Mouse (Mus musculus): ENCODE measurements around the gene Gabpa. TPM values are rescaled to one million over a fixed set of nuclear protein-coding genes. Genes with fewer than 3 reads are reported as not detected.

Gabpa gene
- polyA plus RNA-seq, 1 experiment from 2014 or later, result 29.8 TPM

DNA sequence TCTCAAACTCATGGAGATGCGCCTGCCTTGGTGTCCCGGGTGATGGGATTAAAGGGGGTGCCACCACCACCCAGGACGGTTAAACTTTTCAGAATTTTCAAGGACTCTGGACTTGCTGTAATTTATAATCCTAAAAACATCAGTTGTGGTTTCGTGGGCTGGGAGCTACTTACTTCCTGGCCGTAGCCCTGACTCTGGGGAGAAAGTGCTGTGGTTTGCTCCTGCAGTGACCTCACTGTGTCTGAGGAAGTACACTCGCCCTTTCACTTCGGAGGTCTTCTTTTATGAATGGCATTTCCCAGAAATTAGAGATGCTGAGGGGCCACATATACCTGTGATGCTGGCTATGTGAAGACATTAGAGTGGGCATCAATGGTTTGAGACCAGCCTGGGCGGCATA lies 20.2 kb upstream of the Gabpa start:
- no peak overlapping the region for H3K9ac ChIP-seq
- H3K36me3 ChIP-seq, result no peaks in the 10 kb centered on the region
- H3K4me1 ChIP-seq (replicated peaks), result no peaks in the 10 kb centered on the region
- H3K27me3 ChIP-seq (replicated peaks), result no peaks in the 10 kb centered on the region
- no peak overlapping the region for H3K4me2 ChIP-seq (replicated peaks)
- no peaks in the 10 kb centered on the region for H3K9me3 ChIP-seq
- H3K27ac ChIP-seq, result no peak overlapping the region
- WGBS, result 73% methylated on average over 8 of the region's 8 CpGs
- H3K4me3 ChIP-seq (replicated peaks), result no peak overlapping the region
- no peak for ATAC-seq

DNA sequence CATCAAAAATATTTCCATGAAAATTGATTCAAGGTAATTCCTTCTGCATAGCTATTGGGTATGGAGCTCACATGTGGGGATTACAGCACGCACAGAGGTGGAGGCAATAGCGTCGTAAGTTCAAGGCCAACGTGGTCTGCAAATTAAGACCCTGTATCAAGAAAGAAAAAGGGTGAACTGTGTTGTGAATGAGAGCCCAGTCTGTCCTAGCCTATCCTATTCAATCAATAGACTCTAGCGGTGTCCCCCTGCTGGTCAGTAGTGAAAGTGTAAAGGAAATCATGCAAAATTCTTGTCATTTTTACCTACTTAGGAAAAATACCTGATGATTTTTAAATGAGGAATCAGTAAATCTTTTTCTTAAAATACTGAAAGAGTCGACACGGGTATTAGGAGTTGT lies 17.3 kb upstream of the Gabpa start:
- H3K27me3 ChIP-seq (replicated peaks), result no peaks in the 10 kb centered on the region
- H3K9me3 ChIP-seq, result no peaks in the 10 kb centered on the region
- no peak for ATAC-seq
- H3K9ac ChIP-seq, result no peak overlapping the region
- H3K4me1 ChIP-seq (replicated peaks), result no peaks in the 10 kb centered on the region
- H3K27ac ChIP-seq, result no peak overlapping the region
- H3K4me3 ChIP-seq (replicated peaks), result no peak overlapping the region
- H3K4me2 ChIP-seq (replicated peaks), result no peak overlapping the region
- 36% methylated on average over 7 of the region's 7 CpGs for WGBS
- no peaks in the 10 kb centered on the region for H3K36me3 ChIP-seq

DNA sequence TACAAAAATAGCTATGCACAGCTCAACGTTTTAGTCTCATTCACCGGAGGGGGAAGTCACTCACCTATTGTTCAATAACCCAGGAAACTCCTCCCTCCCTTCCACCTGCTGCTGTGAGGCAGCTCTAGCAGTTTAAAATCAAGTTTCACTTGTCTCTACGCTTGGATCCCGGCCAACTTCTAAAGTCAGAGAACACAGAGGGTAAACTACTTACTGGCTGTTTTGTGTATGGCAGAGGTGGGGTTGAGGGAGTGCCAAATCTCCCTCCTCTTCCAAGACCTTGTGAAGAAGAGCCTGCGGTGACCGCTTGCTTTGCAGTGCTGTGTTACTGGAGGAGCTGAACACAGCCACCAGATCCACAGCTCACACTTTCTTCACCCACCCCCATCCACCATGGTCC lies 9.7 kb upstream of the Gabpa start:
- H3K27me3 ChIP-seq (replicated peaks), result no peaks in the 10 kb centered on the region
- H3K4me2 ChIP-seq (replicated peaks), result no peak overlapping the region
- WGBS, result 75% methylated on average over 6 of the region's 6 CpGs
- H3K9me3 ChIP-seq, result no peaks in the 10 kb centered on the region
- no peak overlapping the region for H3K27ac ChIP-seq
- no peaks in the 10 kb centered on the region for H3K4me1 ChIP-seq (replicated peaks)
- H3K36me3 ChIP-seq, result peaks cover 19% of the 10 kb centered on the region
- no peak overlapping the region for H3K9ac ChIP-seq
- ATAC-seq, result peak; percentile 84
- H3K4me3 ChIP-seq (replicated peaks), result no peak overlapping the region

DNA sequence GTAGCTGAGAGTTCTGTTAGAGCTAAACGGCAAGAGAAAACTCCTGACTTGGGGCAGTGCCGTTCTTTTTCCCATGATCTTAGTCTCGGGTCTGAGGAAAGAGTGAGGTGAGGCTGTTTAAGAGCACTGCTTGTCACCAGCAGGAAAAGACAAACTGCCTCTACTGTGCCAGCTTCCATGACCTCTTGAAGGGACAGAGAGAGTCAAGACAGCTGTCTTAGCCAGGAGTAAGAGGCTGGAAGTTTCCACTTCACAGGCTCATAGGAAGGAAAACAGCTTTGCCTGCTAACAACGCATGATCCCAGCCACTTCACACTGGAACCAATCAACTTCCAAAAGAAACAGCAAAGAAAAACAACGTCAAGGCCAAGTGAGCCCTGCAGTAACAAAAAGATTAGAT lies 3.0 kb upstream of the Gabpa start:
- H3K27ac ChIP-seq, result no peak overlapping the region

DNA sequence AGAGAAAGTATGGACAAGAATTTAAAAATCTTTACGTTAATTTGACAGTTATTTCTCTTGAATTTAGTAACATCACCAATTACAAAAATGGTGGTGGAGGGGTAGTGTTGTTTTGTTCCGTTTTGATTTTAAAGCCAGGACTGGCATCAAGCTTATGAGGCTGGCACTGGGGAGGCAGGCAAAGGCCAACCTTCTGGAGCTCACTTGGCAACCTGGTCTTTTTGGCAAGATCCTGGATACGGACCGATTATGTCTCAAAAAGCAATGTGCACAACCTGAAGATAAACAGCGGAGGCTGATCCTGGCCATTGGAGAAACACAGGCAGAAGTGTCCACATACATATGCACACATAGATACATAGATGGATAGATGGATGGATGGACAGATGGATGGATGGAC lies 2.0 kb upstream of the Gabpa start:
- 0 out of 2 replicates have a peak, but pooled peaks cover 3% of the 10 kb centered on the region for H3K4me1 ChIP-seq (replicated peaks)
- H3K4me3 ChIP-seq (replicated peaks), result no peak overlapping the region
- H3K4me2 ChIP-seq (replicated peaks), result no peak overlapping the region
- H3K9me3 ChIP-seq, result no peaks in the 10 kb centered on the region
- no peak overlapping the region for H3K27ac ChIP-seq
- no peak for ATAC-seq
- H3K9ac ChIP-seq, result no peak overlapping the region
- H3K36me3 ChIP-seq, result peaks cover 17% of the 10 kb centered on the region
- WGBS, result 96% methylated on average over 5 of the region's 5 CpGs
- no peaks in the 10 kb centered on the region for H3K27me3 ChIP-seq (replicated peaks)

More for the DNA sequence above, 3.0 kb upstream of the Gabpa start:
- no peaks in the 10 kb centered on the region for H3K27me3 ChIP-seq (replicated peaks)
- H3K36me3 ChIP-seq, result peaks cover 20% of the 10 kb centered on the region
- H3K9me3 ChIP-seq, result no peaks in the 10 kb centered on the region
- no peak overlapping the region for H3K4me2 ChIP-seq (replicated peaks)
- whole genome bisulfite sequencing, result 79% methylated on average over 5 of the region's 5 CpGs
- H3K9ac ChIP-seq, result no peak overlapping the region
- no peak overlapping the region for H3K4me3 ChIP-seq (replicated peaks)
- 0 out of 2 replicates have a peak, but pooled peaks cover 3% of the 10 kb centered on the region for H3K4me1 ChIP-seq (replicated peaks)
- ATAC-seq, result no peak

DNA sequence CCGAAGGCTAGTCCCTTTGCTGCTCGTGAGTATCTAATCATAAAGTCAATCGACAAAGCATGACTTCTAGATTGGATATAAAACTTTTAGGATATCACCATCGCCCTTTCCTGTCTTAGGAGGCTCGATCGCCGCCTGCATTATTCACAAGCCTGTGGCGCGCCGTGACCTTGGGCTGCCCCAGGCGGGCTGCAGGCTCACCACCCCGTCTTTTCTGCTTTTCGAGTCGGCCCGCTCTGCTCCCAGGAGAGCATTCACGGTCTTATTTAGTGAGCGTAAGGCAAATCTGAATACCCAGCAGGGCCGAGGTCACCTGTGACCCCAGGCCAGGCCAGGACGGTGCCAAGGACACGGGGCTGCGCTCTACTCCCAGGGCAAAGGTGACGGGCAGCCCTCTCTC lies 381 bp upstream of the Gabpa start:
- Histone ChIP-seq H3K9me3 (no peaks in the 10 kb centered on the region), H3K4me2 (replicated peaks) (peak overlapping the region; percentile 64), H3K36me3 (peaks cover 10% of the 10 kb centered on the region; the same call in 1 of the 2 replicates), H3K27me3 (replicated peaks) (no peaks in the 10 kb centered on the region), H3K4me1 (replicated peaks) (0 out of 2 replicates have a peak, but pooled peaks cover 3% of the 10 kb centered on the region), H3K4me3 (replicated peaks) (peak overlapping the region; percentile 99), H3K9ac (peak overlapping the region; percentile 99), H3K27ac (peak overlapping the region; percentile 99)
- ATAC-seq, result no peak; the same call in 1 of the 2 replicates
- WGBS, result under 1% methylated on average over 22 of the region's 22 CpGs

DNA sequence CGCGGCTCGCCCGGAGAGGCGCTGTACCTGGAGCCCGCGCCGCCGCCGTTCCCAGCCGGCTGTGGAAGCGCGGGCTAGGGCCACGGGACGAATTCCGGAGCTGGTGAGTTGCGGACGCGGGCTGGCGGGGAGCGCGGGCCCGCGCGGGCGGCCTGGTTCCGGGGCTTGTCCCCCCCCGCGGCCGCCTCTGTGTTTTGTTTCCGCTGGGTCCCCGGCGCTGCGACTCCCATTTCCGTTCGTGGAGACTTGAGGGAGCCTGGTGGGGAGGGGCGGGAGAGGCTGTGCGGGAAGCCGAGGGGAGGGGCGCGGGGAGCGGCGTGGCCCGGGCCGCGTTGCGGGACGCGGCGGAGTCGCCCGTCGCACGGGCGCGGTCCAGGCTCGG lies 707 bp downstream of the Gabpa start, which contains the start of gene Atp5j:
Atp5j (minus strand) TSS at position 185 of the 382 bp plus-strand sequence.
- Histone ChIP-seq H3K4me1 (replicated peaks) (0 out of 2 replicates have a peak, but pooled peaks cover 3% of the 10 kb centered on the region), H3K9ac (peak within 1 kb of the TSS; percentile 99), H3K27ac (peak within 1 kb of the TSS; percentile 99), H3K36me3 (peaks cover 11% of the 10 kb centered on the region; the same call in 1 of the 2 replicates), H3K4me2 (replicated peaks) (peak within 1 kb of the TSS; percentile 64), H3K4me3 (replicated peaks) (peak within 1 kb of the TSS; percentile 99), H3K27me3 (replicated peaks) (no peaks in the 10 kb centered on the region), H3K9me3 (no peaks in the 10 kb centered on the region)
- ATAC-seq, result peak; percentile 74
- 0% methylated on average over 51 of the region's 57 CpGs for WGBS

DNA sequence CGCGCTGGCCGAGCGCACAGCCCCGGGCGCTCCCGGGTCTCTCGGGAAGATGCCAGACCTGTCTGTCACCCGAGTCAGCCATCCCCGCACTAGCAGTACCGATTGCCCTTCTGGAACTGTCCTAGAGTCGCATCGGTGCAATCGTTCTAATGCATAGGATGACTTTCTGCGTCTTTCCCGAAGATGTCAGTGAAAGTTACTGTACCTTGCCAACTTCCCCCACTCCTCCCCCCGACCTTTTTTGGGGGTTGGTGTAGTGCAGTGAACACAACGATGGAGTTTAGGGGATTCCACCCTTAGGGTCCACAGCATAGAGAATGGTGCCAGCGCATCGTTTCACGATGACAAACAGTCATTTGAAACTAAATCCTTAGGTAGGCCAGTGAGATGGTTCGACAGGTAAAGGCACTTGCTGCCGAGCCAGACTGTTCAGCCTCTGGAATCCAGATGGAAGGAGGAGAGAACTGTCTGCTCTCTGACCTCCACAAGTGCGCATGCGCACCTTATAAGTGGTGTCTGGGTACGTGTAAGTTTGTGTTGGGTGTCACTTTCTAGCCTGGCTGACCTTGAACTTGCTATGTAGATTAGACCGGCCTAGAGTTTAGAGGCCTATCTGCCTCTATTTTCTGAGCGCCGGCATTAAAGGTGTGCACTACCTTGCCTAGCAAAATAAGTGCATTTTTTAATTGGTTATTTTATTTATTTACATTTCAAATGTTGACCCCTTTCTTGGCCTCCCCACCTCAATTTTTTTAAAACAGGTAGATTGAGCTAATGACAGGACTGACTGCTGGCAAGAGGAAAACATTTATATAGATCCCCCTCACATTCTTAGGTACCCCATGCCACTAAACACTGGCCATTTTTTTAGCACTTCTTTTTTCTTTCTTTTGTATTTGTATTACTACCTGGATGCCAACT lies 1.4 kb downstream of the Gabpa start:
- Histone ChIP-seq H3K4me2 (replicated peaks) (peak overlapping the region; percentile 64), H3K36me3 (peaks cover 7% of the 10 kb centered on the region; the same call in 1 of the 2 replicates), H3K4me1 (replicated peaks) (0 out of 2 replicates have a peak, but pooled peaks cover 3% of the 10 kb centered on the region), H3K27me3 (replicated peaks) (no peaks in the 10 kb centered on the region), H3K4me3 (replicated peaks) (peak overlapping the region; percentile 99), H3K27ac (peak overlapping the region; percentile 99), H3K9me3 (no peaks in the 10 kb centered on the region), H3K9ac (peak overlapping the region; percentile 99)
- 5% methylated on average over 29 of the region's 29 CpGs for WGBS
- ATAC-seq, result peak; percentile 42

DNA sequence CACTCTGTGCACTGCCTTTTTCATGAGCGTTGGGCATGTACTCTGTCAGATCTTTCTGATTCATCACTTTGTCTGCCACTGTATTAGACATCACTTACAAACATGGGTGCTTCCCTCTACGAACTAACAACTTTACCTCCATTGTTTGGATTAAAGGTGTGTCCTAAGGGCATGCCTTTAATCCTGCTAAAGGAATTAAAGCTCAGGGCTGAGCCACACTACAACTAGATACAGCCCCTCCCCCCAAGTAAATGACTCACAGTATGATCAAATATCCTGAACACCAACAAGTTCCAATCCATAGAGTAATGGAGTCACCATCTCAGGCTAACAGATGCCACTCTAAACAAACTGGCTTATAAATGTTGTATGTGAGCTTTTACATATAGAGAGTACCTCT lies 3.9 kb downstream of the Gabpa start:
- Histone ChIP-seq H3K9ac (no peak overlapping the region), H3K9me3 (no peaks in the 10 kb centered on the region), H3K4me2 (replicated peaks) (no peak overlapping the region), H3K36me3 (peaks cover 5% of the 10 kb centered on the region; the same call in 1 of the 2 replicates), H3K4me3 (replicated peaks) (no peak overlapping the region), H3K27me3 (replicated peaks) (no peaks in the 10 kb centered on the region), H3K4me1 (replicated peaks) (no peaks in the 10 kb centered on the region), H3K27ac (no peak overlapping the region)
- WGBS, result 74% methylated on average over 2 of the region's 2 CpGs
- ATAC-seq, result no peak

DNA sequence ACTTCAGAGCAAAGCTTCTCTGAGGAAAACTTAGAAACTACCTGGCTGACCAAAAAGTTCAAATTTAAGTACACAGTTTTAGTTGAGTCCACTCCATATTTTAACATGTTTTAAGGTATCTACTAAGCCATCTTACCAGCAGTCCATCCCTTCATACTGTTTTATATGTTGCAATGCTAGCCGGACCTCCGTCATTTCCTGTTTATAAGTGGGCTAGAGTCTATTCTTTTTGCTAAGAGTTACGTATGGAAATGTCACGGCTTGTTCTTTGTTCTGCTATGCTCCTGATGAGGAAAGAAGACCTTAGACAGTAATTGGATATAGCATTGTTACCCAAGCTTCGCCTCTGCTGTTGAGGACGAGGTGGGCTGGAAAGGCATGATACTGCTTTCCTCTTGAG lies 18.8 kb downstream of the Gabpa start:
- ATAC-seq, result no peak
- no peak overlapping the region for H3K4me3 ChIP-seq (replicated peaks)
- H3K27me3 ChIP-seq (replicated peaks), result no peaks in the 10 kb centered on the region
- no peak overlapping the region for H3K27ac ChIP-seq
- H3K4me1 ChIP-seq (replicated peaks), result no peaks in the 10 kb centered on the region
- 87% methylated on average over 6 of the region's 6 CpGs for WGBS
- H3K9me3 ChIP-seq, result no peaks in the 10 kb centered on the region
- H3K36me3 ChIP-seq, result peaks cover 24% of the 10 kb centered on the region
- H3K9ac ChIP-seq, result no peak overlapping the region
- no peak overlapping the region for H3K4me2 ChIP-seq (replicated peaks)

DNA sequence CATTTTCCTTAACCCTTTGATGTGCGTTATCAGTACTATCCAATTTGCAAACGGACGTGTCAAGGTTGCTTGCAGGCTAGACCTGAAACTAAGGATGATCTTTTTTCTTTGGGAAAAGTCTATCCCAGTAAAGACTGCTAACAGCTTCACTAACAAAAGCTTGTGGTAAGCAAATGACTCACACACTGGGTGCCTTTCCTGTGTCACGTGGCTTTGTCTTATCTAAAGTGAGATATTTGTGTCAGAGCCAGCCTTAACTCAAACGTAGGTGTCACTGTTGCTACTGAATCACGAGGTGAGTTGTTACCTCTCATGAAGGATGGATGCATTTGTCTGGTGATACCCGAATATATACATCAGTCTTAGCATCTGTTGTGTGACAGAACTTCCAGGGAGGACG lies 29.9 kb downstream of the Gabpa start:
- Histone ChIP-seq H3K4me2 (replicated peaks) (no peak overlapping the region), H3K4me1 (replicated peaks) (no peaks in the 10 kb centered on the region), H3K27ac (no peak overlapping the region), H3K27me3 (replicated peaks) (no peaks in the 10 kb centered on the region), H3K4me3 (replicated peaks) (no peak overlapping the region), H3K9ac (no peak overlapping the region), H3K9me3 (no peaks in the 10 kb centered on the region), H3K36me3 (0 out of 2 replicates have a peak, but pooled peaks cover 2% of the 10 kb centered on the region)
- no peak for ATAC-seq
- WGBS, result 86% methylated on average over 8 of the region's 8 CpGs

DNA sequence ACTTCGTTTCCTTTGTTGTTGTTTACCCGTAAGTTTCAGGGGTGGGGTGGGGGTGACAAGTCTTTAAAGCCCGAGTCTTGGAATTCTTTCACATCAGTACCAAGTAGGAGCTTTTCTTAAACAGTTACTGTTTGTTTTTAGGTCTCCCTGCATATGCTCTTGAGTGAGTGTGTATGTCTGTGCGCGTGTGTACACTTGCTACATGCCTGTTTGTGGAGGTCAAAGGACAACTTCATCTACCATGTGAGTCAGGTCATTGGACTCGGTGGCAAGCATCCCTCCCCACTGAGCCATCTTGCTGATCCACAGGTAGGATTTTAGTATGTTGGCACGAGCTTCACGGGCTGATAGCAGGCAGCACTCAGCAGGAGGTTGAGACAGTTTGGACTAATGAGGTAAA lies 39.1 kb downstream of the Gabpa start:
- no peak for ATAC-seq
- Histone ChIP-seq H3K9ac (no peak overlapping the region), H3K36me3 (no peaks in the 10 kb centered on the region), H3K27me3 (replicated peaks) (no peaks in the 10 kb centered on the region), H3K4me3 (replicated peaks) (no peak overlapping the region), H3K27ac (no peak overlapping the region), H3K4me1 (replicated peaks) (no peaks in the 10 kb centered on the region), H3K9me3 (no peaks in the 10 kb centered on the region), H3K4me2 (replicated peaks) (no peak overlapping the region)
- WGBS, result 79% methylated on average over 8 of the region's 8 CpGs

Measured in intestine, embryonic 15.5 days (tissue).